Mouse (Mus musculus) midbrain, embryonic 12.5 days (tissue): ENCODE data around the gene Fnip1. TPM values are rescaled to one million over a fixed set of nuclear protein-coding genes. Genes with fewer than 3 reads are reported as not detected.

Experiments
- ATAC-seq: fragments of 200-750 bp; cut with Nextera tagmentation; 2 replicates; pipeline ENCODE4 v1.8.0; 2017; ENCODE audit warnings: low read depth, moderate TSS enrichment, moderate library complexity; ENCODE audit not compliant: low FRiP score
- H3K27ac ChIP-seq: fragments of 300-500 bp; sonication (generic); replicated peaks from 2 replicates; pipeline ENCODE4 v1.5.1; 2016; ENCODE audit warnings: mild to moderate bottlenecking
- H3K27me3 ChIP-seq: fragments of 300-500 bp; sonication (generic); 2 replicates; pipeline ENCODE4 v1.6.1; 2016; ENCODE audit warnings: mild to moderate bottlenecking
- H3K36me3 ChIP-seq: fragments of 300-500 bp; sonication (generic); 2 replicates; pipeline ENCODE4 v1.6.1; 2016
- H3K4me1 ChIP-seq: fragments of 300-500 bp; sonication (generic); 2 replicates; pipeline ENCODE4 v1.6.1; 2016
- H3K4me2 ChIP-seq: fragments of 300-500 bp; sonication (generic); replicated peaks from 2 replicates; pipeline ENCODE4 v1.6.1; 2016; ENCODE audit warnings: mild to moderate bottlenecking, moderate library complexity
- H3K4me3 ChIP-seq: fragments of 300-500 bp; sonication (generic); 2 replicates; pipeline ENCODE4 v1.5.1; 2016; ENCODE audit warnings: mild to moderate bottlenecking
- H3K9ac ChIP-seq: fragments of 300-500 bp; sonication (generic); replicated peaks from 2 replicates; pipeline ENCODE4 v1.6.1; 2016; ENCODE audit warnings: mild to moderate bottlenecking, moderate library complexity
- H3K9me3 ChIP-seq: fragments of 300-500 bp; sonication (generic); 2 replicates; pipeline ENCODE4 v1.6.1; 2016; ENCODE audit warnings: mild to moderate bottlenecking
- WGBS: fragments of 180-500 bp; shearing (Covaris S2); methylation state at CpG from one replicate; pipeline ENCODE4 v1.1.7; 2016; 5-methylcytosine and 5-hydroxymethylcytosine counted together
- polyA plus RNA-seq: library from polyadenylated mRNA; unstranded; fragments of >200 nt; fragmentation: Nextera tagmentation; extraction: Ambion mirVana; gene quantifications from 2 replicates; pipeline ENCODE4 v1.2.1, GENCODE M21; 2016

Fnip1 gene
- polyA plus RNA-seq, 1 experiment from 2014 or later, result 13.3 TPM

DNA sequence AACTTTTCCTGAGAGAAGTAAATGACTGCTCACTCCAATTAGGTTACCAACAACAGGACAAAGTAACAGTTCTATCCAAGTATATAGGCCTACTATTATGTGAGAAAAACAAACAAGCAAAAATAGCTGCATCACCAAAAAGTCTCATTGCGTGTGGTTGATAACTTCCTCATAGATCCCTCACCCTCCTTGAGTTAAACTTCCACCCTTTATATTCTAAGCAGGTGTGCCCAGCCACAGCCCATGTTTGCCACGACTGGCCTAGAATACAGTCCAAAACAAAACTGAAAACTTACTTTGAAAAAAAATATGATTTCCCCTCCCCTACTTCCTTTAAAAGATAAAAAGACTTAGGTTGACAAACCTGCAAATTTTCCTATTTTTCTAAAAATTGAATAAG, 90.0 kb downstream of the Fnip1 start:
- no peaks in the 10 kb centered on the region for H3K27me3 ChIP-seq
- H3K27ac ChIP-seq, result no peak overlapping the region
- H3K9ac ChIP-seq, result no peak overlapping the region
- ATAC-seq, result no peak
- H3K4me2 ChIP-seq, result no peak overlapping the region
- H3K36me3 ChIP-seq, result no peaks in the 10 kb centered on the region
- no peak overlapping the region for H3K4me3 ChIP-seq
- no peaks in the 10 kb centered on the region for H3K9me3 ChIP-seq
- H3K4me1 ChIP-seq, result peaks cover 14% of the 10 kb centered on the region
- WGBS, result 98% methylated on average over 2 of the region's 2 CpGs

DNA sequence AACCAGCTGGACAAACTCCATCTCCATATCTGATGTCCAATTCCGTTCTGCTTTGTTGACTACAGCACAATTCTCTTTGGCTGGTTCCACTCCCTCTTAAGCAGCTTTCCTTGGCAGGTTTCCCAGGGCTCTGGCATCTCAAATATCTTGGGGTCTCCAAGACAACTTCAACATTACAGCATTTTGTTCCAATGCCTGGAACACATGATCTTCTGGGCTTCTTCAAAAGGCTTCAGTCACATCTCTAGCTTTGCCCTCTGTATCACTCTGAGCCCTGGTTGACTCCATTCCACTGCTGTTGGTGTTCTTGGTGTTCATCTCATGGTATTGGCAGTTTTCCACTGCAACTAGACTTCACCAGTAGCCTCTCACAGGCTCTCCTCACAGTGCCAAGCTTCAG, 92.4 kb downstream of the Fnip1 start:
- Histone ChIP-seq H3K4me2 (no peak overlapping the region), H3K4me3 (no peak overlapping the region), H3K27me3 (no peaks in the 10 kb centered on the region), H3K4me1 (no peaks in the 10 kb centered on the region), H3K36me3 (no peaks in the 10 kb centered on the region), H3K27ac (no peak overlapping the region), H3K9ac (no peak overlapping the region), H3K9me3 (no peaks in the 10 kb centered on the region)
- WGBS, result 88% methylated on average over 1 of the region's 1 CpGs
- no peak for ATAC-seq

DNA sequence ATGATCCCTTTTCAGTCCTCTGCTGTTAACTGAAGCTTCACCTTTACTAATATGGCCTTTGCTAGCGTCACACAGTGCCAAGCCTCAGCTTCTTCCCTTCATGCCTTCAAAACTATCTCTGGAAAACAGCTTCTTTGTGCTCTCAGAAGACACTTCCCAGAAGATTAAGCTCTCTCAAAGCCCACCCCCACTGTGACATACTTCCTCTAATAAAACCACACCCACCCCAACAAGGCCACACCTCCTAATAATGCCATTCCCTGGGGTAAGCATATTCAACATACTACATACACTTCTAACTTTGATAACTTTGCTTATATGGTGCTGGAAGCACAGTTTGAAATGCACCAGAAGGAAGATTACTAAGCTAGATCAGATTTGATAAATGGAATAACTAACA, 92.9 kb downstream of the Fnip1 start:
- Histone ChIP-seq H3K4me1 (no peaks in the 10 kb centered on the region), H3K36me3 (no peaks in the 10 kb centered on the region), H3K9ac (no peak overlapping the region), H3K4me3 (no peak overlapping the region), H3K27me3 (no peaks in the 10 kb centered on the region), H3K9me3 (no peaks in the 10 kb centered on the region), H3K27ac (no peak overlapping the region), H3K4me2 (no peak overlapping the region)
- 88% methylated on average over 1 of the region's 1 CpGs for WGBS
- ATAC-seq, result no peak

GRCm38 (mm10) chr11:54533834-54534233, 95.8 kb downstream of the Fnip1 start:
- no peak for ATAC-seq
- no peak overlapping the region for H3K27ac ChIP-seq
- H3K27me3 ChIP-seq, result no peaks in the 10 kb centered on the region
- no peaks in the 10 kb centered on the region for H3K36me3 ChIP-seq
- no peak overlapping the region for H3K9ac ChIP-seq
- 91% methylated on average over 2 of the region's 2 CpGs for WGBS
- no peaks in the 10 kb centered on the region for H3K9me3 ChIP-seq
- H3K4me2 ChIP-seq, result no peak overlapping the region
- H3K4me3 ChIP-seq, result no peak overlapping the region
- no peaks in the 10 kb centered on the region for H3K4me1 ChIP-seq

GRCm38 (mm10) chr11:54534871-54535270, 96.9 kb downstream of the Fnip1 start:
- no peak for ATAC-seq
- 61% methylated on average over 6 of the region's 6 CpGs for WGBS
- no peaks in the 10 kb centered on the region for H3K27me3 ChIP-seq
- H3K4me1 ChIP-seq, result no peaks in the 10 kb centered on the region
- H3K4me3 ChIP-seq, result no peak overlapping the region
- no peak overlapping the region for H3K27ac ChIP-seq
- no peak overlapping the region for H3K4me2 ChIP-seq
- no peaks in the 10 kb centered on the region for H3K36me3 ChIP-seq
- H3K9me3 ChIP-seq, result no peaks in the 10 kb centered on the region
- no peak overlapping the region for H3K9ac ChIP-seq

DNA sequence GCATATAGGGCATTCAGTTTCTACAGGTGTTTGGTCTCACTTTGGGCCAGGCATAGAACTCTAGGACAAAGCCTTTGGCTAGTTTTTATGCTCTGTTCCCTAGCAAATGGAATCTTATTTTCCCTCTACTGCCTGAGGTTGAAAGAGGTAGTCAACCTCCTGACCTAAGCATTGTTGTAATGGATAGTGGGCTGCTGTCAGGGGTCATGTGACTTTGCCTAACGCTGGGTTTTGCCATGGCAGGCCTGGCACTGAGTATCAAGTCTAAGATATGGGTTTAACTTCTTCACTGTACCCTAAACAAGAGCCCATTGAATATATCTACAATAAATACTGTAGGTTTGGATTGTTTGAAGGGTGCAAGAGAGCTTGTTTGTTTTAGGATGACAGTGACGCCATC, 101.0 kb downstream of the Fnip1 start:
- no peaks in the 10 kb centered on the region for H3K36me3 ChIP-seq
- WGBS, result 72% methylated on average over 2 of the region's 2 CpGs
- no peak overlapping the region for H3K4me2 ChIP-seq
- H3K27me3 ChIP-seq, result no peaks in the 10 kb centered on the region
- H3K4me1 ChIP-seq, result no peaks in the 10 kb centered on the region
- no peak overlapping the region for H3K9ac ChIP-seq
- no peak overlapping the region for H3K4me3 ChIP-seq
- no peaks in the 10 kb centered on the region for H3K9me3 ChIP-seq
- no peak for ATAC-seq
- no peak overlapping the region for H3K27ac ChIP-seq

GRCm38 (mm10) chr11:54539486-54539885, 101.5 kb downstream of the Fnip1 start:
- H3K9me3 ChIP-seq, result no peaks in the 10 kb centered on the region
- no peak overlapping the region for H3K4me3 ChIP-seq
- no peak overlapping the region for H3K9ac ChIP-seq
- no peaks in the 10 kb centered on the region for H3K4me1 ChIP-seq
- ATAC-seq, result no peak
- no peaks in the 10 kb centered on the region for H3K27me3 ChIP-seq
- H3K4me2 ChIP-seq, result no peak overlapping the region
- no peaks in the 10 kb centered on the region for H3K36me3 ChIP-seq
- no peak overlapping the region for H3K27ac ChIP-seq
- WGBS, result 91% methylated on average over 2 of the region's 2 CpGs

- H3K4me3 ChIP-seq, result no peak overlapping the region
- H3K4me2 ChIP-seq, result no peak overlapping the region
- H3K36me3 ChIP-seq, result no peaks in the 10 kb centered on the region
- H3K9me3 ChIP-seq, result no peaks in the 10 kb centered on the region
- H3K27me3 ChIP-seq, result no peaks in the 10 kb centered on the region
- H3K27ac ChIP-seq, result no peak overlapping the region
- no peak overlapping the region for H3K9ac ChIP-seq
- no peaks in the 10 kb centered on the region for H3K4me1 ChIP-seq
- ATAC-seq, result no peak
Measured at GRCm38 (mm10) chr11:54540328-54540727, 102.3 kb downstream of the Fnip1 start.

GRCm38 (mm10) chr11:54542414-54542813, 104.4 kb downstream of the Fnip1 start:
- H3K4me3 ChIP-seq, result no peak overlapping the region
- no peaks in the 10 kb centered on the region for H3K27me3 ChIP-seq
- ATAC-seq, result no peak
- H3K4me1 ChIP-seq, result no peaks in the 10 kb centered on the region
- H3K9me3 ChIP-seq, result no peaks in the 10 kb centered on the region
- no peaks in the 10 kb centered on the region for H3K36me3 ChIP-seq
- no peak overlapping the region for H3K27ac ChIP-seq
- no peak overlapping the region for H3K4me2 ChIP-seq
- no peak overlapping the region for H3K9ac ChIP-seq

GRCm38 (mm10) chr11:54554970-54555369, 117.0 kb downstream of the Fnip1 start:
- no peak for ATAC-seq
- 91% methylated on average over 2 of the region's 2 CpGs for WGBS
- Histone ChIP-seq H3K9me3 (no peaks in the 10 kb centered on the region), H3K27me3 (no peaks in the 10 kb centered on the region), H3K27ac (no peak overlapping the region), H3K4me2 (no peak overlapping the region), H3K4me1 (no peaks in the 10 kb centered on the region), H3K36me3 (0 out of 2 replicates have a peak, but pooled peaks cover 3% of the 10 kb centered on the region), H3K9ac (no peak overlapping the region), H3K4me3 (no peak overlapping the region)

DNA sequence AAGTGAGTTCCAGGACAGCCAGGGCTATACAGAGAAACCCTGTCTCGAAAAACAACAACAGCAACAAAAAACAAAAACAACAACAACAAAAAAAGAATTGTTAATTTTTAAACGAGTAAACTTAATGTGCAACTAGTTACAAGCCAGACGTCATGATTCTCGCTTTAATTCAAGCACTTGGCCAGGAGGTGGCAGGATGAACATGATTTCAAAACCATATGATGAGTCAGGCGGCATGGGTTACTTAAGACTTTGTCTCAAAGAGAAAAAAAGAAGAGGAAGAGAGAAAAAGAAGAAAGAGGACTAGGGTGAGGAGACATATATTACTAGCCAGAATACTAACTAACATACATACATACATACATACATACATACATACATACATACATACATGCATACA, 124.8 kb downstream of the Fnip1 start:
- Histone ChIP-seq H3K4me1 (no peaks in the 10 kb centered on the region), H3K9me3 (no peaks in the 10 kb centered on the region), H3K9ac (no peak overlapping the region), H3K36me3 (no peaks in the 10 kb centered on the region), H3K4me3 (no peak overlapping the region), H3K4me2 (no peak overlapping the region), H3K27ac (no peak overlapping the region), H3K27me3 (no peaks in the 10 kb centered on the region)
- 87% methylated on average over 5 of the region's 5 CpGs for WGBS
- no peak for ATAC-seq
